Mouse (Mus musculus): ENCODE data around the gene 1700067K01Rik. TPM values are rescaled to one million over a fixed set of nuclear protein-coding genes. Genes with fewer than 3 reads are reported as not detected.

Gene 1700067K01Rik
- total RNA-seq, 2 experiments from 2014 or later, result 0.50 to 0.61 TPM

DNA sequence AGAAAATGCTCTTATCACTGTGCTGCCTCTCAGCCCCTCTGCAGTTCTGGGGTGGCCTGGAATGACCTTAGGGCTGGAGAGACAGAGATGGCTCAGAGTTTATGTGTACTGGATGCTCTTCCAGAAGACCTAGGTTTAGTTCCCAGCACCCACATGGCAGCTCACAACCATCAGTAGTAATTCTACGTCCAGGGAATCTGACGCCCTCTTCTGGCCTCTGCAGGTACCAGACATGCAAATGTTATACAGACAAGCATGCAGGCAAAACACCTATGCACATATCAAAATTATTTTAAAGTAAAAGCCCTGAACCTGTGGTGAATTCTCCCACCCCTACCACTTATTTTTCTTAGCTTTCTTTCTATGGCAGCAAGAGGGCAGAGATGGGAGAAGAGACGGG is 45.2 kb downstream of the 1700067K01Rik start:
- no peak for DNase-seq (ENCODE audit: low spot score in 2 of 2)

DNA sequence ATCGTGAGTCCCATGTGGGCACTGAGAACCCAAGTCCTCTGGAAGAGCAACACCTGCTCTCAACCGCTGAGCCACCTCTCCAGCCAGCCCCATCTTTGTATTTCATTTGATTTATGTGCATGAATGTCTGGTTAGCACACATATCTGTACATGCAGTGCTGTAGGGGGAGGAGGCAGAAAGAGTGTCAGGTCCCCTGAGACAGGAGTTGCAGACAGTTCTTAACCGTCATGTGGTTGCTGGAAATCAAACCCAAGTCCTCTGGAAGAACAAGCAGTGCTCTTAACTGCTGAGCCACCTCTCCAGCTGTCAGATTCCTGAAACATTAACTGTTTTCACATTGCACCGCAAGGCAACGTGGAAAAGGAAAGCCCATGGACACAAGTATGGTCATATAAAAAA is 46.9 kb downstream of the 1700067K01Rik start:
- DNase-seq (ENCODE audit: low spot score in 2 of 2), result no peak

GRCm38 (mm10) chr8:84052746-84053145 is 51.4 kb downstream of the 1700067K01Rik start:
- DNase-seq (ENCODE audit: low spot score in 2 of 2), result no peak

DNA sequence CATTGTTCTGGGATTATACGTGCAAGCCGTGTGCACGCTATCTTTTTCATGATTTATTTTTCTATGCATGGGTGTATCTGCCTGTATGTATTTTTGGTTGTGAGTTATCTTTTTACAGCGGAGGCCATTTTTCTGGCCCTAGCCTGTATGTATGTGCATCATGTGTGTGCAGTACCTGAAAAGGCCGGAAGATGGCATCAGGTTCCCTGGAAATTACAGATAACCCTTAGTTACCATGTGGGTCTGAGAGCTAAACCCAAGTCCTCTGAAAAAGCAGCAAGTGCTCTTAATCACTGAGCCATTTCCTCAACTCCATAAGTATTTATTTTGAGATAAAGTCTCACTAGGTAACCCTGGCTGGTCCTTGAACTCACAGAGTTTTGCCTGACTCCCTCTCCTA is 51.9 kb downstream of the 1700067K01Rik start:
- DNase-seq (ENCODE audit: low spot score in 2 of 2), result no peak

Small RNA genes within 50 kb of the gene (microRNA-seq; reads per million reads assigned to microRNA genes)
- gene Mir1199 (0.98 to 0.99 reads per million in 2 experiments), gene Mir8111 (5.4 to 11.7 reads per million in 2 experiments)

Other genes with a start within 250 kb of the 1700067K01Rik start
- gene Adgrl1, start 101.4 kb upstream of the 1700067K01Rik start, total RNA-seq (2021), result 100 to 1,000 TPM; 306 to 309 TPM
- under 1 TPM; 0.68 to 0.72 TPM for gene Gm10644, start 46.3 kb upstream of the 1700067K01Rik start, total RNA-seq (2021)
- under 1 TPM; 0.36 to 0.47 TPM for gene Asf1b, start 46.0 kb upstream of the 1700067K01Rik start, total RNA-seq (2021)
- gene Prkaca, start 28.5 kb upstream of the 1700067K01Rik start, total RNA-seq (2021), result 100 to 1,000 TPM; 274 to 277 TPM
- 10 to 100 TPM; 42.1 to 44.4 TPM for gene Samd1, start 3.8 kb upstream of the 1700067K01Rik start, total RNA-seq (2021)
- gene 2210011C24Rik, start 10.7 kb downstream of the 1700067K01Rik start, total RNA-seq (2021), result 1 to 10 TPM in 1 of 2 experiments, under 1 TPM in 1; 0.63 to 2.0 TPM
- gene Palm3, start 20.0 kb downstream of the 1700067K01Rik start, total RNA-seq (2021), result 1 to 10 TPM; 3.5 to 4.1 TPM
- gene Il27ra, start 41.1 kb downstream of the 1700067K01Rik start, total RNA-seq (2021), result 1 to 10 TPM; 1.6 to 1.9 TPM
- gene Rln3, start 43.5 kb downstream of the 1700067K01Rik start, total RNA-seq (2021), result not detected
- gene Gm10643, start 63.6 kb downstream of the 1700067K01Rik start, total RNA-seq (2021), result 1 to 10 TPM; 4.9 to 5.6 TPM
- gene Rfx1, start 65.3 kb downstream of the 1700067K01Rik start, total RNA-seq (2021), result 10 to 100 TPM; 27.3 to 28.1 TPM
- gene Dcaf15, start 103.3 kb downstream of the 1700067K01Rik start, total RNA-seq (2021), result 10 to 100 TPM; 16.9 to 17.6 TPM
- not detected for gene Podnl1, start 124.5 kb downstream of the 1700067K01Rik start, total RNA-seq (2021)
- 10 to 100 TPM; 57.4 to 61.0 TPM for gene Cc2d1a, start 146.4 kb downstream of the 1700067K01Rik start, total RNA-seq (2021)
- gene 4930432K21Rik, start 146.5 kb downstream of the 1700067K01Rik start, total RNA-seq (2021), result 1 to 10 TPM; 3.1 to 3.2 TPM
- gene Nanos3, start 183.7 kb downstream of the 1700067K01Rik start, total RNA-seq (2021), result 1 to 10 TPM; 2.3 to 2.7 TPM
- 10 to 100 TPM; 17.0 to 17.3 TPM for gene Zswim4, start 235.6 kb downstream of the 1700067K01Rik start, total RNA-seq (2021)
- gene D8Ertd738e, start 248.2 kb downstream of the 1700067K01Rik start, total RNA-seq (2021), result 100 to 1,000 TPM; 132 to 136 TPM